Mouse (Mus musculus) erythroblast, embryonic 14.5 days (primary cell): Measurements from ENCODE around the gene Kcng1. TPM values are rescaled to one million over a fixed set of nuclear protein-coding genes. Genes with fewer than 3 reads are reported as not detected.

Experiments
- H3K27me3 ChIP-seq: 2 replicates; pipeline ENCODE4 v1.6.1; 2012; ENCODE audit warnings: inconsistent platforms; ENCODE audit not compliant: control insufficient read depth
- H3K36me3 ChIP-seq: 2 replicates; pipeline ENCODE4 v1.6.1; 2012; ENCODE audit warnings: mild to moderate bottlenecking, inconsistent platforms; ENCODE audit not compliant: control insufficient read depth
- H3K4me1 ChIP-seq: 2 replicates; pipeline ENCODE4 v1.6.1; 2012; ENCODE audit warnings: inconsistent platforms; ENCODE audit not compliant: control insufficient read depth
- H3K4me3 ChIP-seq: replicated peaks from 2 replicates; pipeline ENCODE3; 2012; ENCODE audit warnings: moderate library complexity, mild to moderate bottlenecking, inconsistent platforms
- H3K9me3 ChIP-seq: 2 replicates; pipeline ENCODE4 v1.6.1; 2012; ENCODE audit warnings: low read length, inconsistent platforms, mixed read lengths; ENCODE audit not compliant: control insufficient read depth
- GATA1 ChIP-seq: IDR thresholded peaks from 2 replicates; pipeline ENCODE4 v1.6.1; 2012; ENCODE audit warnings: low read length, inconsistent platforms, mixed read lengths
- TAL1 ChIP-seq: IDR thresholded peaks from 3 replicates; pipeline ENCODE4 v1.6.1; 2012; ENCODE audit warnings: low read length, inconsistent platforms, mixed read lengths
- polyA plus RNA-seq: library from polyadenylated mRNA; stranded (reverse); fragments of >175 nt; gene quantifications from 2 replicates; pipeline ENCODE4 v1.2.3, GENCODE M21; 2012

Gene Kcng1
- polyA plus RNA-seq, 1 experiment: not detected

DNA sequence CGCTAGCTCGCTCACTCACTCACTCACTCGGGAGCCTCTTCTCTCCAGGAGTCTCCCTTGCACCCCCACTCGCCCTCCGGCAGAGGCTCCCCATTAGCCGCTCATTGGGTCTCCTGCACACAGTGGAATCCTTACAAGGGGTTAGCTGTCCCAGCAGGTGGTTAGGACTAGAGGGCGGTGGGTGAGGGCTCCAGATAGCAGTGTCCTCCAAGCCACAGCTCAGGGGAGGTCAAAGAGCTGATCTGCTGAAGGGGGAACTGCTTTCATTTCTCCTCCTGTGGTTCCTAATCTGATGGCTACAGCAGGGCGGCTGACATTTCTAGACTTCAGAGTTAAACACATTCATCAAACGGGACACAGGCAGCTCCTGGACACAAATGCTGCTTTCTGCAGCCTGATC lies 8.1 kb downstream of the Kcng1 start:
- Histone ChIP-seq H3K4me3 (no peak overlapping the region), H3K4me1 (no peaks in the 10 kb centered on the region), H3K27me3 (peaks cover 49% of the 10 kb centered on the region), H3K36me3 (no peaks in the 10 kb centered on the region), H3K9me3 (peaks cover 3% of the 10 kb centered on the region)
- TF ChIP-seq TAL1 (no peak), GATA1 (no peak)

DNA sequence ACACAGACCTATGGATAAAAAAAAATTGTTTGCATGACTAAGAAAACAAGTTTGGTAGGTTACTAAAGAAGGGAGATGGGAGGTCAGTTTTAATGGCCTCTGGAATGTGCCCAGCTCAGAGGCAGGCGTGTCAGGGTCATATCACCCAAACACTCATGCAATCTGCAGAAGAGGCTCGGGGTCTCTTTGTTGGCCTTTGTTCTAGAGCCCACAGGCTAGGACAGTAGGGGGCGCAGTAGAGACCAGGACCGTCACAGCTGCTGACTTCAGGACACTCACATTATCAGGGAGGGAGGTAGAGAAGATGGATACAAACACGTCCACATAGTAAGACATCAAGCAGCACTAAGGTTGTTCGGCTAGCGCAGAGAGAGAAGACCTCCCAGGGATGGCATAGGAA lies 13.5 kb downstream of the Kcng1 start:
- peaks cover 6% of the 10 kb centered on the region for H3K9me3 ChIP-seq
- H3K36me3 ChIP-seq: no peaks in the 10 kb centered on the region
- TF ChIP-seq GATA1: no peak
- TF ChIP-seq TAL1: no peak
- no peaks in the 10 kb centered on the region for H3K4me1 ChIP-seq
- no peak overlapping the region for H3K4me3 ChIP-seq
- H3K27me3 ChIP-seq: peaks cover 9% of the 10 kb centered on the region

DNA sequence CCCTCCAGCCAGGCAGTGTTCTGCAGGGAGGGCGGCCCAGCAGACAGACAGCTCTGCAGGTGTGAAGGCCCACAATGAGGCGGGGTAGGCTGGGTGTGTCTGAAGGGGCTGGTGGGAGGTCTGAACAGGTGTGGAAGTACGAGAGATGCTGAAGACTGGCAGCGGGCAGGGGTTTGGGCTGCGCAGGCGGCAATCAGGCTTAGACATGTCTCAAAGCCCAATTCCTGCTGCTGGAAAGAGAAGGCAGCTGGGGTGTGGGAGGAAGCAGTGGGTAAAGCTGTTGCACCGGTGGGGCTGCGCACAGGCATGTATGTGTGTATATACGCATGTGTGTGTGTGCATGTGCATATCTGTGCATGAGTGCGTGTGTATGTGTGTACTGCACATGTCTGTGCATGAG lies 20.6 kb downstream of the Kcng1 start:
- no peaks in the 10 kb centered on the region for H3K36me3 ChIP-seq
- no peak for TF ChIP-seq TAL1
- H3K9me3 ChIP-seq: peaks cover 4% of the 10 kb centered on the region; the same call in 1 of the 2 replicates
- peaks cover 18% of the 10 kb centered on the region for H3K27me3 ChIP-seq
- H3K4me3 ChIP-seq: no peak overlapping the region
- no peaks in the 10 kb centered on the region for H3K4me1 ChIP-seq

DNA sequence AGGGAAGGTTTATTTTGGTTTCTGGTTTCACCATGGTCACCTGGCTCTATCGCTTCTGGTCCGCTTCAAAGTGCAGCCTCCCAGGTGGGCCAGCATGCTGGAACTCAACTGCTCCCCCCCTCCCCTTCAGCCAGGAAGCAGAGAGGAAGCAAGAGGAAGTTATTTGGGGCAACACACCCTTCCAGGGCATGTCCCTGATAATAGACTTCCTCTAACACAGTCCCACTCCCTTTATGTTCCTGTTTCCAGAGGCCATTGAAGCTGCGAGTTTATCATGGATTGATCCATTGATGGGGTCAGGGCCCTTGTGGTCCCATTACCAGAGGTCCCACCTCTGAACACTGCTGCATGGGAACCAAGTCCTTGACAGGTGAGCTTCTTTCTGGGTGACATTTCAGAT lies 21.4 kb downstream of the Kcng1 start:
- no peaks in the 10 kb centered on the region for H3K4me1 ChIP-seq
- no peak for TF ChIP-seq TAL1
- no peak for TF ChIP-seq GATA1
- H3K27me3 ChIP-seq: peaks cover 18% of the 10 kb centered on the region

DNA sequence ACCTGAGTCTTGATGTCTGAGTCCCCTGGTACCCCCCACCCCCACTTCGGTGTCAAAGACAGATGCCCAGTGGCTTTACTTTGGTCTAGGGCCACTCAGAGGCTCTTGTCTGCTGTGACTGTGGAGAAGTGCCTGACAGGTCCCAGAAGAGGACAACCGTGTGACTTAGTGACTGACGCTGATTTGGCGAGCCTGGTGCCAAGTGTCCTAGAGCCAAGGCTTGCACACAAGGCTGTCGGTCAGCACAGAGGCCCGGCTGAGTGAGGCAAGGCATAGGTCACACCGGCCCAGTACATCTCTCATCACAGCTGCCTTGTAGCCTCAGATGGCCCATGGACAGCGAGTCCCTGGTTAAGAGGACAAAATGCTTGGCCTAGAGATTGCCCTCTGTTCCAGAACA lies 22.5 kb downstream of the Kcng1 start:
- H3K4me3 ChIP-seq: no peak overlapping the region
- no peaks in the 10 kb centered on the region for H3K9me3 ChIP-seq
- no peaks in the 10 kb centered on the region for H3K36me3 ChIP-seq
- peaks cover 18% of the 10 kb centered on the region for H3K27me3 ChIP-seq
- no peaks in the 10 kb centered on the region for H3K4me1 ChIP-seq
- no peak for TF ChIP-seq TAL1
- no peak for TF ChIP-seq GATA1

More for the DNA sequence above, 21.4 kb downstream of the Kcng1 start:
- Histone ChIP-seq H3K36me3 (no peaks in the 10 kb centered on the region), H3K9me3 (no peaks in the 10 kb centered on the region), H3K4me3 (no peak overlapping the region)

DNA sequence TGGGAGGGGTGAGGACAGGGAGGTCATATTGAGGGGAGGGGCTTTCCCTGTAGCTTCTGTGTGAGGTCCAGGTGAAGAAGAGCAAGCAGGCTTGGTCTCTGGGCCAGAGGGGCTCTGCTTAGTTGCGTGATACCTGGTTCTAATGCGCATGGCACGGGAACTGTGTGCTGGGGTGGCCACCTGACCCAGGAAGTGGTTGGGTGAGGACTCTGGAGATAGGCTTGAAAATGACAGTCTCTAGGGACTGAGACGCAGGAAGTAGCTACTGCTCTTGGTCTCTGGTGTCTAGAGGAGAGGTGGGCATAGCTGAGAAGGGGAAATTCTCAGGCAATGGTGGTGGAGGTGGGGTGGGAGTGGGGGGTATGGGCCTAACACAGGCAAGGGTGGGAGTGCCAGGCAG lies 24.3 kb downstream of the Kcng1 start:
- H3K36me3 ChIP-seq: no peaks in the 10 kb centered on the region

DNA sequence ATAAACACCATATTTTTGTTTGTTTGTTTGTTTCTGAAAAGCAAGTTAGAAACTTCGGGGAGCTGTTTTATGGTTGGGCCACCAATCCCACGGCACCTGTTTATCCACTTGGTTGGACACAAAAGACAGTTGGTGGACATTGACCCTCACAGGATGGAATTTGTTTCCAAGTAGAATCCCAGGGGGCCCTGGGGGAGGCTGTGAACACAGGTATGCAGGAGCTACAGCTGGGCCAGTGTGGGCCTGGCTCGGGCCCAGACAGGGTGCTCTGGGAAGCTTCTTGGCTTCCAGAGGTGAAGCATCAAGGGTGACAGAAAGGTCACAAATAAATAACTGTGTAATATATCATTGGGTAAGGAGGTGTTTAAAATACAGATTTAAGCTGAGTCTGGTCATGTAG lies 25.0 kb downstream of the Kcng1 start:
- Histone ChIP-seq H3K9me3 (no peaks in the 10 kb centered on the region), H3K27me3 (peaks cover 15% of the 10 kb centered on the region), H3K4me3 (no peak overlapping the region), H3K36me3 (no peaks in the 10 kb centered on the region), H3K4me1 (no peaks in the 10 kb centered on the region)
- no peak for TF ChIP-seq TAL1

More for the DNA sequence above, 24.3 kb downstream of the Kcng1 start:
- TF ChIP-seq TAL1: no peak
- TF ChIP-seq GATA1: no peak
- Histone ChIP-seq H3K27me3 (peaks cover 20% of the 10 kb centered on the region), H3K9me3 (no peaks in the 10 kb centered on the region), H3K4me3 (no peak overlapping the region), H3K4me1 (no peaks in the 10 kb centered on the region)

DNA sequence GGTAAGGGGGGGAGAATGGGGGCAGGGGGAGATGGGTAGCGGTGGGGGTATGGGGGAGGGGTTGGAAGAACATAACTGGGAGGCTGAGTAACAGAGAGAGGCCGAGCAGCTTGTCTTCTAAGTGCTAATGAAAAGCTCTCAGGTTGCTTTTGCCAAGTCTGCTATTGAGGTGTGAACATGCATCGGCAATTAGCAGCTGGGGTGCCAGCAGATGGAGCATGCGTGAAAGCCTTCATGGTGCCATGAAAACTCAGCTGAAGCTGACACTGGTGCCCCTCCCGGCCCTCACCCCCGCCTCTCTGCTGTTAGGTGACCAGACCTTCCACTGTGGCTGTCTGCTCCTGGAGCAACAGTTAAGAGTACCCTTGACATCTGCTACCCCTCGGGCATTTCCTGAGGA lies 27.7 kb downstream of the Kcng1 start:
- H3K4me3 ChIP-seq: no peak overlapping the region
- peaks cover 14% of the 10 kb centered on the region for H3K27me3 ChIP-seq
- H3K36me3 ChIP-seq: no peaks in the 10 kb centered on the region
- no peak for TF ChIP-seq TAL1
- no peak for TF ChIP-seq GATA1
- no peaks in the 10 kb centered on the region for H3K4me1 ChIP-seq
- no peaks in the 10 kb centered on the region for H3K9me3 ChIP-seq

DNA sequence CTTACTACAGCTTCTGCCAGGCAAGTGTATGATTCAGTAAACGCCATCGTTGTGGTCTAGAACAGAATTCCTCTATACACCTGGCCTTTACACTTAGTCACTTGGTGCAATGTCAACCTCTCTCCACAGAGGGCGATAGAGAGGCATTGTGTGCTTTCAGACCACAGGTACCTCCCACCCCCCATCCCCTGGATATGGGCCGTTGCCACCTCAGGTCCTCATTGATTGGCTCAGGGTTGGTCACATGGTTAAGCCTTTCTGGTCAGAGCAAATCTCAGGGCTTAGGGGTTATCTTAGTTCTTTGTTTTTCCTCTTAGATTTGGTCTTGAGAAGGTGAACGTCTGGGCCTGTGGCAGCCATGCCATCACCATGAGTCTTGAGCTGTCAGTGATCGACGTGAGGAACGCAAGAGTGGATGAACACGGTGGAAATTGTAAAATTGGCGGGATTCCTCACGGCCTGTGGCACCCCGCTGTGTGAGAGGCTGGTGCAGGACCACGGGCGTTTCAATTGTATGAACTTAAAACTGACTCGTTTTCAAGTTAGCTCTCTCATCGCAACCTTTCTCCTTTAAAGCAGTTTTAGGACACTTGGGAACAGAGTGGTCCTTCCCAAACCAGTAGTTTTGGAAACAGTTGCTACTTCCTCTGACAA lies 28.8 kb downstream of the Kcng1 start:
- Histone ChIP-seq H3K36me3 (no peaks in the 10 kb centered on the region), H3K9me3 (no peaks in the 10 kb centered on the region), H3K4me1 (no peaks in the 10 kb centered on the region), H3K4me3 (no peak overlapping the region), H3K27me3 (peaks cover 14% of the 10 kb centered on the region)
- no peak for TF ChIP-seq TAL1
- no peak for TF ChIP-seq GATA1

DNA sequence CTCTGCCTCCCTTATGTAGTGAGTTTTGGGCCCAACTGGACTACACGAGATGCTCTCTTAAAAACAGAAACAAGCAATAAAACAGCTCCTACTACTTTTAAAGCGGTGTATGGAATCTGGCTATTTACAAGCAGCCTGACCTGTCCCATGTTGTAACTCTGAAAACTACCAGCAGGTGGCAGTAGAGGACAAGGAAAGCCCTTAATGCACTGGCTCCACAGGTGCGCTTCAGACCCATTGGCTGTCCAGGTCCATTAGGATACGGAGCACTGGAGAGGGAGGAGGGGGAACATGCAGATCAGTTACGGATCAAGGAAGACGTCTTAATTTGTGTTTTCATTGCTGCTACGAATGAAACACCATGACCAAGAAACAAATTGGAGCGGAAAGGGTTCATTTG lies 31.3 kb downstream of the Kcng1 start:
- Histone ChIP-seq H3K9me3 (no peaks in the 10 kb centered on the region), H3K36me3 (no peaks in the 10 kb centered on the region), H3K4me3 (no peak overlapping the region), H3K27me3 (peaks cover 14% of the 10 kb centered on the region), H3K4me1 (no peaks in the 10 kb centered on the region)
- no peak for TF ChIP-seq GATA1
- no peak for TF ChIP-seq TAL1
